Mouse (Mus musculus) layer of hippocampus, postnatal 10 days (tissue): ENCODE measurements at regions not wholly inside any gene's neighbourhood (a gene's known extent, or its start where the extent isn't known, plus 50 kb on each side); places are given as distances from the start of the nearest gene placed in this dataset.

ENCODE experiments used
- DNase-seq, 2 experiments: peaks; one replicate each; pipeline ENCODE4 v3.0.0; 2021; ENCODE audit warnings: low spot score in 2 of 2

DNA sequence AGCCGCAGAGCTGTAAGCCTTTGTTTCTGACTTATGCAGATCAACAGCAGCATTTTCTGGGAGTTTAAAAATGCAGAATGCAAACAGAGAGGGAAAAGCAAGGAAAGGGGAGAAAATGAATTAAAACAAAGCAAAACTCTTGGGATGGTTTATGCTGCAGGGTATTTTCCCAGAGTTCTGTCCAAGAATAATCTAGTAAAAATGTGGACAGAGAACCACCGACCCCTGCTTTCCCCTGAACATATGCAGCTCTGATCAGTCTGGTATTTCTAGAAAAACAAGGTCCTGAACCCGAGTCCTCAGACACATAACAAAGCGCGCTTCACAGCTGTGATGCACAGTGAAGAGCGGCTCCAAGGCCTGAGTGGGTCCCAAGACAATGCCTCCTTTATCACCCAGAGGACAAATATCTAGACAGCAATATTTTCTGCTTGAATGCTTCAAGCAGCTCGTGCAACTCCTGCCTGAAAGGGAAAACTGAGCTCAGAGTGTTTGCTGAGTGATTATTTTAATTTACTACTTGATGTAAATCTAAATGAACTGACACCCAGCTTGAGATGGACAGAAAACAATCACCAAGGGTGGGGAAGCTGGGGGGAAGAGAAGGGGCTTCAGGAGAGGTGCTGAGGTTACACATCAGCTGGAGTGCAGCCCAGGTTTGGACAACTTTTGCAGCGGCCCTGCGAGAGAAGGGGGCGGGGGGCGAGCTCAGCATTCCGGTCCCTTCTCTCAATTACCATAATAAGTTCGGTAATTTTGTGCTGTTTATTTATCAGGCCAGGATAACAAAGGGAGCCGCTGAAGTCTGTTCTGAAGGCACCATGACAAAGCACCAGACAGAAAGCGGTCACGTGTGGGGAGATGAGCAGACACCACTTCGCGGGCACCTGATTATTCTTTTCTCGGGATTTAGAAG lies 853.6 kb downstream of the 5730522E02Rik start:
- DNase-seq: peak; percentile 21 to 32

- DNase-seq: no peak
Observed at GRCm38 (mm10) chr11:25335667-25336066, 874.9 kb downstream of the 5730522E02Rik start.

DNA sequence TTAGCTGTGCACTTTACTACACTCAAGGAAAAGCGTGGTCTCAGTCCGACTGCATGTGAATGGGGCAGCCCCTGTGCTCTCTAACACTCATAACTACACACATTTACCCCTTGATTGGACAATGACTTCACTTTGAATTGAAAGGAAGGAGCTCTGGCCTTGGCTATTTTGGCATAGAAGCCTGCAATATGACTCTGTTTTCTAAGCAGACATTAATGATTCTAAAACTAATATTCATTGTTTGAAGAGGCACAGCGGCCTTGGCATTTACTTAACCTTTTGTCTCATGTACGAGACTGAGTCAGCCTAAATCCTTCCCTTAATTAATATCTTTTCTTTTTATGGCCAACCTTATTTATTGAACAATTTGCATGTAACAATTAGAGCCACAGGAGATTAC lies 879.9 kb downstream of the 5730522E02Rik start:
- no peak for DNase-seq

GRCm38 (mm10) chr11:25322426-25322825 lies 888.1 kb downstream of the 5730522E02Rik start:
- no peak for DNase-seq

- DNase-seq: no peak
Observed at GRCm38 (mm10) chr11:25321494-25321893, 889.1 kb downstream of the 5730522E02Rik start.

DNA sequence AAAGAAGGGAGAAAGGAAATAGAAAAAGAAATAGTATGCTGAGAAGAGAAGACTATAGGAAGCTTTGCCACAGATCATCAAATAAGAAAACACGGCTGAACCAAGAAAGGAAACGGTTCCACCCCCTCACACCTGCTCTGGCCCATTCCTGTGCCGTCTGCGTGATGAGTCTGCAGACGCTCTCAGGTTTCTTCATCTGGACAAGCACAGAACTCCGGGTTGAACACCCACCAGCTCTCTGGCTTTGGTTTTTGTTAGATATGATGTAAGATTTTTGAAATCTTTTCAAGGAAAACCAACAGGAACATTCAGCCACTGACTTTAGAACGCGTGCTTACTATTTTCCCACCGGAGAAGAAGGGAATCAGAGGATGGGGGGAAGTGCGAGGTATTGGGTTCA lies 895.9 kb downstream of the 5730522E02Rik start:
- DNase-seq: no peak

GRCm38 (mm10) chr11:25313879-25314278 lies 896.7 kb downstream of the 5730522E02Rik start:
- DNase-seq: no peak

- DNase-seq: no peak
Observed at GRCm38 (mm10) chr11:25313308-25313707, 897.3 kb downstream of the 5730522E02Rik start.

- DNase-seq: no peak
Observed at GRCm38 (mm10) chr11:25310754-25311153, 899.8 kb downstream of the 5730522E02Rik start.

DNA sequence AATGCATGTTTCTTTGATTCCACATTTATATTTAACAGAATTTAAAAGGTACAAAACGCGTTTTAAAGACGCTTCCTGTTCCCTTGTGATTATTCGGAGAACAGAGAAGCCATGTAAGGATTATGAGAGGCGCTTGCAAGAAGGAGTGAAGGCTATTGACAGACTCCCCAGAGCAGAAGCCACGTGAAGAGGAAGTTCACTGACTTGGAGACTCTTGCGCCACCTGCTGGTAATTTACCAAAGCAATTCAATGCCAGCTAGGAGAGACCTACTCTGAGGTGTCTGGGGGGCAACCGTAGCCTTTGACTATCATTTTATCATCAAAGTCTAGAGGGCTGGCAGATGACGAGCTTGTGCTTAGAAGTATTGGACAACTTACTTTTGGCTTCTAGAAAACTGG lies 909.4 kb downstream of the 5730522E02Rik start:
- peak; percentile 73 to 74 for DNase-seq

- no peak for DNase-seq
Observed at GRCm38 (mm10) chr11:25288346-25288745, 922.2 kb downstream of the 5730522E02Rik start.

DNA sequence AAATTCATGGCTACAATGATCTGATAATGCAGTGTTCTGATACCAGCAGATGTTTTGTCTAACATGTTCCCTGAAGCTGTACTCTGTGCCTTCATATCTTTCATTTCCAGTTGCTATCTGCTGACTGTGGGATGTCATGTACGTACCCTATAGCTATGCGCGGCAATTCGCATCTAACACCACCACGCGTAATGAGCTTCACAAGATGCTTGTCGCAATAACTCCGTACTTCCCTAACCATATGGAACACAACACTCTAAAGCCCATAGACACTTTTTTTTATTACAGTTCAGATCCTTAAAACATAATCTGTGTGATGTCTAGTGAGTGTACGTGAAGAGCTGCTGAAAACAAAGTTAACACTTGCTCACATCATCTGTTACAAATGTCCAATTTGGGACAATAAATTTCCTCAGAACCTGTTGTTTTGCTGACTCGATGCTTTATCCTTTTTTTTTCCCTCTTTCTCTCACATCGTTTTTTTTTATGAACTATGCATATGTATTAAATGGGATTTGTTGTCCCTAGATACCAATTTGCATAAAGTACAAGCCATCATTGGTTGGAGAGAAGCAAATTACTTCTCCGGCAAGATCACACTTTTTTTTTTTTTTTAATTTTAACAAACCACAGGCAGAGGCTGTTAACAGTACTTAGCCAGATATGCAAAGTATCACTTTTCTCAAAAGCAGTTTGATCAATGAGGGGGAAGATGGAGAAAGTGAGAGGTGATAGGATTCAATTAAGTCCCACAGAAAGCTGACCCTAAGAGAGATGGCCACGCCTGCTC lies 922.9 kb downstream of the 5730522E02Rik start:
- DNase-seq: no peak

DNA sequence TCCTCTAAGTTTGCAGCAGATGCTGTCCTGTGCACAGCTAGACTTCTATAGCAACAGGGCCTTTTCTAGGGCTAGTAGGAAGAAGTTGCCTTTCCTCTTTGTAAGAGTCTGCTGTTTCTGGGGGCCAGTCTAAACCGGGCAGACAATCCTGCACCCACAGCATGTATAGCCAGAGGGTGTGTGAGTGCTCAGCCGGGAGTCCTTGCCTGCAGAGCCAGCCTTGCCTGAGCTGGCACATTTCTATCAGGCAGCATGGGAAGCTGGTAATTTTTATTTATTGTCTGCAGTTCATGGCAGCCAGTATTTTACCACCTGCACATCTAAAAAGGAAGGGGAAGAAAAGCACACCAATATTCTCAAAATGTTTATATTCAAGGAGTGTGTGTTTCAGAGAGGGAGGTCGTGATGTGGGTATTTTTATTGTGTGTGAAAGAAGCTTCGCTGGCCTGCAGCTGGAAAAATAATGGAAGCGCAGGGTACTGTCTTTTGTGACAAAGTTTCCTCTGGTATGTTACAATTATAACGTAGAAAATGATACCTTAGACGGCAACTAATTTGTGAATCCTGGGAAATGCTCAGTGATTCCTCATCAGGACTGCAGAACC lies 940.5 kb downstream of the 5730522E02Rik start:
- DNase-seq: no peak

DNA sequence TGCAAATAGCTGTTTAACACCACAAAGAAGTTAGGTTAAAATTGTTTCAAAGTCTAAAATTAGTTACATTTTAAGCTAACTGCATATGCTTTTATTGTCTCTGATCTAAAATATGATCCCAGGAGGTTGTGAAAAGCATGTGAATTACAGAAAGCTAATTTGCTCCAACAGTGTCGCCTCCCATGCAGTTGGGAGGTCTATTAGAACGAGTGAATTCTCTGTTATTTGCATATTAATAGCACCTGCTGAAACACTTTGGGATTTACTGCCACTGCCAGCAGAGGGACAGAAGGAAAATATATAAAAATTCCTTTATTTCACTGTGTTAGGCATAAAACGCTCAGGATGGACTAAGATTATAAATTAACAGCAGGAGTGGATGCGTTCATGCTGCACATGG lies 947.7 kb downstream of the 5730522E02Rik start:
- no peak for DNase-seq

GRCm38 (mm10) chr11:25259691-25260090 lies 950.9 kb downstream of the 5730522E02Rik start:
- DNase-seq: no peak

DNA sequence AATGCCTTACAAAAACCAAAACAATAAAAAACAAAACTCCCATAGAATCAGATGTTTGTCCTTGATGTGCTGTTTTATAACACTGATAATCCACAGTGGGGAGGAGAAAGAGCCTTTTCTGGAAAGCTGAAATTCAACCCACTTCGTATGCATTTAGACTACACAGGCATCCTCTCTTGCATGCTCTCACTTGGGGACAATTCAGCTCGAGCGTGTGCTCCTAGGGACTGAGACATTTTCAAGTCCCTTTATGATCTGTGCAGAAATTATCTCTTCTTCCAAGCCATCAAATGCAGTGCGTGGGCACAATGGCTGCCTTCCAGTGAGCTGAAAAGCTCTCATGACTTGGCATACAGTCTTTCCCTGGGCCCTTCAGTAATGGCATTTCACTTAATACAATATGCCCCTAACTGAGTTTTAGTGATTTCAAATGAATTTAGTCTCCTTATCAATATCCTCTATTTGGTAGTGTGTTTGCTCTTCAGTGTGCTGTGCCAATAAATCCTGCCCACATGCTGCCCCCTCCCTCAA lies 977.1 kb downstream of the 5730522E02Rik start:
- DNase-seq: peak; percentile 34 to 48
